Mouse (Mus musculus) small intestine, adult 2 months (tissue): ENCODE measurements around the gene H13.

Source experiments
- CTCF ChIP-seq: fragments of 200-500 bp; IDR thresholded peaks from 2 replicates; pipeline ENCODE4 v1.5.1; 2012; ENCODE audit warnings: low read depth, mild to moderate bottlenecking, control low read depth, inconsistent platforms, low read length, moderate library complexity, mixed read lengths; ENCODE audit not compliant: insufficient replicate concordance, insufficient read length; ENCODE audit errors: extremely low read depth
- POLR2A ChIP-seq: fragments of 200-500 bp; IDR thresholded peaks from 2 replicates; pipeline ENCODE4 v1.6.1; 2012; ENCODE audit warnings: low read depth, mild to moderate bottlenecking, control low read depth, inconsistent platforms, low read length, moderate library complexity

- no peak for TF ChIP-seq CTCF
- TF ChIP-seq POLR2A: peak; percentile 98
Measured at GRCm38 (mm10) chr2:152736090-152736601, 66.9 kb downstream of the H13 start, which contains the start of gene Id1.
